Mouse (Mus musculus) lung, postnatal 0 days (tissue): Measurements from ENCODE around the gene Nkpd1. TPM values are rescaled to one million over a fixed set of nuclear protein-coding genes. Genes with fewer than 3 reads are reported as not detected.

Experiments used
- ATAC-seq: fragments of 200-750 bp; cut with Nextera tagmentation; 2 replicates; pipeline ENCODE4 v1.8.0; 2017; ENCODE audit warnings: moderate library complexity
- DNase-seq: peaks from one replicate; pipeline ENCODE4 v3.0.0-alpha.2; 2016; ENCODE audit warnings: low spot score
- H3K27ac ChIP-seq: fragments of 300-500 bp; sonication (generic); 2 replicates; pipeline ENCODE4 v1.5.1; 2014; ENCODE audit warnings: antibody characterized with exemption, mild to moderate bottlenecking, low read length, mixed read lengths
- H3K27me3 ChIP-seq: fragments of 300-500 bp; sonication (generic); replicated peaks from 2 replicates; pipeline ENCODE4 v1.6.1; 2014; ENCODE audit warnings: low read length, mixed read lengths; ENCODE audit not compliant: insufficient read depth
- H3K36me3 ChIP-seq: fragments of 300-500 bp; sonication (generic); 2 replicates; pipeline ENCODE4 v1.6.1; 2014; ENCODE audit warnings: low read length, mixed read lengths; ENCODE audit not compliant: insufficient read depth
- H3K4me1 ChIP-seq: fragments of 300-500 bp; sonication (generic); 2 replicates; pipeline ENCODE4 v1.6.1; 2014; ENCODE audit warnings: antibody characterized with exemption, low read depth, low read length, mixed read lengths; ENCODE audit not compliant: insufficient read depth
- H3K4me2 ChIP-seq: fragments of 300-500 bp; sonication (generic); replicated peaks from 2 replicates; pipeline ENCODE4 v1.6.1; 2014; ENCODE audit warnings: low read depth, mild to moderate bottlenecking, low read length, moderate library complexity, mixed read lengths
- H3K4me3 ChIP-seq: fragments of 300-500 bp; sonication (generic); 2 replicates; pipeline ENCODE4 v1.5.1; 2014; ENCODE audit warnings: low read depth, low read length
- H3K9ac ChIP-seq: fragments of 300-500 bp; sonication (generic); replicated peaks from 2 replicates; pipeline ENCODE4 v1.6.1; 2014; ENCODE audit warnings: low read depth, mild to moderate bottlenecking
- H3K9me3 ChIP-seq: fragments of 300-500 bp; sonication (generic); 2 replicates; pipeline ENCODE4 v1.6.1; 2016; ENCODE audit warnings: low read length, mixed read lengths
- CTCF ChIP-seq: IDR thresholded peaks from 2 replicates; pipeline ENCODE4 v1.5.1; 2016; ENCODE audit warnings: antibody characterized with exemption, mild to moderate bottlenecking
- EP300 ChIP-seq: IDR thresholded peaks from 2 replicates; pipeline ENCODE4 v1.6.1; 2016; ENCODE audit warnings: antibody characterized with exemption, mild to moderate bottlenecking, control low read depth
- WGBS: fragments of 180-500 bp; shearing (Covaris S2); extraction: QIAGEN DNeasy Blood & Tissue Kit; methylation state at CpG from one replicate; pipeline ENCODE4 v1.1.7; 2014; 5-methylcytosine and 5-hydroxymethylcytosine counted together
- polyA plus RNA-seq: library from polyadenylated mRNA; unstranded; fragments of >200 nt; fragmentation: Nextera tagmentation; extraction: Ambion mirVana; gene quantifications from 2 replicates; pipeline ENCODE4 v1.2.1, GENCODE M21; 2015

Gene Nkpd1
- polyA plus RNA-seq, 1 experiment from 2014 or later = 0.05 TPM

GRCm38 (mm10) chr7:19540771-19541566, 23.3 kb downstream of the Nkpd1 start:
- Histone ChIP-seq H3K9me3 (no peaks in the 10 kb centered on the region), H3K4me1 (peaks cover 7% of the 10 kb centered on the region; the same call in 1 of the 2 replicates)
- 62% methylated on average over 2 of the region's 2 CpGs for WGBS

GRCm38 (mm10) chr7:19541681-19542154, 24.1 kb downstream of the Nkpd1 start:
- H3K27ac ChIP-seq = no peak overlapping the region
- H3K9me3 ChIP-seq = no peaks in the 10 kb centered on the region
- no peak overlapping the region for H3K4me2 ChIP-seq
- WGBS = 68% methylated on average over 7 of the region's 7 CpGs
- H3K9ac ChIP-seq = no peak overlapping the region
- no peak for TF ChIP-seq CTCF
- no peak for TF ChIP-seq EP300
- no peaks in the 10 kb centered on the region for H3K27me3 ChIP-seq
- H3K36me3 ChIP-seq = no peaks in the 10 kb centered on the region
- no peak overlapping the region for H3K4me3 ChIP-seq
- H3K4me1 ChIP-seq = peaks cover 13% of the 10 kb centered on the region
- no peak for DNase-seq
- ATAC-seq = no peak

More at GRCm38 (mm10) chr7:19540771-19541566, 23.3 kb downstream of the Nkpd1 start:
- ATAC-seq = peak; percentile 46; the same call in 1 of the 2 replicates
- no peak overlapping the region for H3K4me3 ChIP-seq
- no peak overlapping the region for H3K27ac ChIP-seq
- no peaks in the 10 kb centered on the region for H3K36me3 ChIP-seq
- no peak overlapping the region for H3K4me2 ChIP-seq
- H3K9ac ChIP-seq = no peak overlapping the region
- no peaks in the 10 kb centered on the region for H3K27me3 ChIP-seq
- TF ChIP-seq EP300 = no peak
- TF ChIP-seq CTCF = no peak
- DNase-seq = peak; percentile 43

DNA sequence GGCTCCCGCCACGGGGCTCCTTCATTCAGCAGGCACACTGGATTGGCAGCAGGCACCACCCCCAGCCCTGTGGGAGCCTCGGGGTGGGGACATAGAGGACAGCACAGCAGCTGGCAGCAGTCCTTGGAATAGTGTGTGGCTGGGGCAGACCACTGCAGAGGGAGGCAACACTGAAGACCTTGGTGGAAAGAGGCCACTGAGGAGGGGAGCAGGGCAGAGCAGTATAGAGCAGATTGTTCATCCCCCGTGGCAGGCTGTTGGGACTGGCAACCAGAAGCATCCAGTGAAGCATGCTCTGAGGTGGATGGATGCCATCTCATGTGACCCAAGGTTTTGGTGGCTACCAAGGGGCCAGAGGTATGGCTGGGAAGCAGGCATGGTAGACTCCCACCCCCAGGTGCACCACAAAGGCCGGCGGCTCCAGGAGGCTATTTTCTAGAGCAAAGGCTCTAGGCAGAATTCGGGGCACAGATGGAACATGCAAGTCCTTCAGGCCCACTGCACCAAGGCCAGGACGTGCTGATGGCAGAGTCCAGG, 24.6 kb downstream of the Nkpd1 start:
- no peak overlapping the region for H3K4me2 ChIP-seq
- no peak overlapping the region for H3K9ac ChIP-seq
- WGBS = 57% methylated on average over 8 of the region's 8 CpGs
- no peak overlapping the region for H3K4me3 ChIP-seq
- no peak overlapping the region for H3K27ac ChIP-seq
- TF ChIP-seq CTCF = no peak
- TF ChIP-seq EP300 = no peak
- H3K4me1 ChIP-seq = peaks cover 15% of the 10 kb centered on the region
- no peaks in the 10 kb centered on the region for H3K36me3 ChIP-seq
- no peak; the same call in 1 of the 2 replicates for ATAC-seq
- no peaks in the 10 kb centered on the region for H3K9me3 ChIP-seq
- H3K27me3 ChIP-seq = no peaks in the 10 kb centered on the region
- DNase-seq = no peak

DNA sequence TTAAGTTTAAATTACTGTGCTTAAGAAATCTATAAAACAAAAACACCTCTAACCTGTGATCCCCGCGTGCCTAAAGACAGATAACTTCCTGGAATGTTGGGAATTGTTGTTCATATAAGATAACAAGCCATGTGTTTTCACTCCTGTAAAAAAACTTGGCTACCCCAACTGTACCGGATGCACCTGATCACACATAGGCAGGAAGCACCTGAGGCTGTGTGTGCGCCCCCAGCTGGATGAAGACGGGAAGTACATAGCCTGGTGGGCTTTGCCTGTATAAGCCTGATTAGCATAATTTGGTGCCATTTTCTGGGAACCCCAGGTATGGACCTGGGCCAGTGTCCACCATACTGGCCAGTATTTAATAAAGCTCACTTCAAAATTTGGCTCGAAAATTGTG, 25.9 kb downstream of the Nkpd1 start:
- Histone ChIP-seq H3K27me3 (no peaks in the 10 kb centered on the region), H3K36me3 (no peaks in the 10 kb centered on the region), H3K4me2 (no peak overlapping the region), H3K9me3 (no peaks in the 10 kb centered on the region), H3K4me3 (no peak overlapping the region), H3K4me1 (peaks cover 21% of the 10 kb centered on the region), H3K9ac (no peak overlapping the region), H3K27ac (no peak overlapping the region)
- peak; percentile 67 for TF ChIP-seq CTCF
- TF ChIP-seq EP300 = no peak
- peak; percentile 38 for DNase-seq
- no peak for ATAC-seq
- 32% methylated on average over 6 of the region's 6 CpGs for WGBS

DNA sequence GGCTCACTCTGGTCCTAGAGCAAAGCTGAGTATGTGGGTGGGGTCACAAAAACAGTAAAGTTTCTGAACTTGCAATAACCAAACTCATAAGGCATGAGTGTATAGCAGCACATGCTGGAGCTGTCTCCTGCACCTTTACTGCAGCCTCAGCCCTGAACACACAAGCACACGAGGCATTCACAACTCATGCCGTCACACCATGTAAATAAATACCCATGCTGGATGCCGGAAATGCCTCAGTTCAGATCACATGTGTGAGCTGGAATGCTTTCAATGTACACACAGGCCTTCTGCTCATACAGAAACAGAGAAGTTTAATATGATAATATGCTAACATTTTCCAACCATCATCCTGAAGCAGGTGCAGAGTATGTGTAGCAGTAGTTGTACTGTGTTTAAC, 28.4 kb downstream of the Nkpd1 start:
- peak; percentile 32; the same call in 1 of the 2 replicates for TF ChIP-seq EP300
- no peak for TF ChIP-seq CTCF
- DNase-seq (peak; percentile 75), ATAC-seq (peak; percentile 65)
- peaks cover 21% of the 10 kb centered on the region for H3K4me1 ChIP-seq
- H3K4me2 ChIP-seq = no peak overlapping the region
- no peaks in the 10 kb centered on the region for H3K27me3 ChIP-seq
- no peak overlapping the region for H3K4me3 ChIP-seq
- H3K9ac ChIP-seq = no peak overlapping the region
- WGBS = 9% methylated on average over 3 of the region's 3 CpGs
- H3K27ac ChIP-seq = 0 out of 2 replicates have a peak overlapping the region, but pooled peaks have one; percentile 33
- H3K36me3 ChIP-seq = no peaks in the 10 kb centered on the region
- no peaks in the 10 kb centered on the region for H3K9me3 ChIP-seq

- no peak overlapping the region for H3K9ac ChIP-seq
- no peaks in the 10 kb centered on the region for H3K27me3 ChIP-seq
- peak; percentile 40 for DNase-seq
- H3K4me2 ChIP-seq = no peak overlapping the region
- H3K27ac ChIP-seq = peak overlapping the region; percentile 54
- peaks cover 16% of the 10 kb centered on the region for H3K4me1 ChIP-seq
- H3K9me3 ChIP-seq = no peaks in the 10 kb centered on the region
- ATAC-seq = peak; percentile 46
- WGBS = 72% methylated on average over 2 of the region's 2 CpGs
- H3K4me3 ChIP-seq = no peak overlapping the region
- TF ChIP-seq CTCF (no peak), EP300 (no peak)
- no peaks in the 10 kb centered on the region for H3K36me3 ChIP-seq
Observed at GRCm38 (mm10) chr7:19547344-19547969, 29.8 kb downstream of the Nkpd1 start.
